Mouse (Mus musculus): ENCODE measurements around the gene Aplf.

DNA sequence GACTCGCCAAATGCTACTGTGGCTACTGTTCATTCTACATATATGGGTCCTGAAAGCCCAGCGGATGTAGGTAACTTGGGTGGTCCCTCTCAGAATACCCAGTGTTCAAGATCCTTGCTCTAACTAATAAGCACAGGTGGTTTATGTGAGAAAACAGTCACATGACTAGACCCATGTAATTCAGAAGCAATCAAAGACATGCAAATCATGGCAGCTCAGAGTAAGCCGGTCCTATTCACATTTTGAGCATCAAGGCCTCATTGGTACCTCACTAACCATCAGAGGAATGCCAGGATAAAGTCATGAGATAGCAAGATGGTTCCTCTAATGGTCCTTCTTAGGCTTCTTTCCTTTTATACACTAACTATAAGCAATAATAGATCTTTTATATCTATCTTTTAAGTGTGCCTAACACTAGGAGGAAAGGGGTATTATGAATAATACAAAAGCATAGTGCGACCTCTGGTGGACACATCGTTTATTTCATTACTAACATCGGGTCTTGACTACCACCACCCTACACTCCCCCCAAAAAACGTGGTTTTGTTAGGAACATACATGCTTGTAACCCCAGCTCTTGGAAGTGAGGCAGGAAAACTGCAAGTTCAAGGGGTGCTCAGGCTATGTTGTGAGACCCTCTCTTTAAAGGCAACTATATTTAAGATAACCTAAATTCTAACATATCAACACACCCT is 2.0 kb downstream of the Aplf start:
- TF ChIP-seq POLR2A (IDR thresholded peaks at IDR 0.05; ENCODE audit: low read depth, low read length) (no peak), CTCF (IDR thresholded peaks at IDR 0.05; ENCODE audit: extremely low read depth, insufficient read length, insufficient replicate concordance, low read depth, low read length) (no peak)
